Mouse (Mus musculus) small intestine, adult 2 months (tissue): ENCODE results near the gene Tbc1d2b. TPM values are rescaled to one million over a fixed set of nuclear protein-coding genes. Genes with fewer than 3 reads are reported as not detected.
A peak's percentile ranks its signal among the peaks of the same experiment; 100 is the strongest.

Experiments
- H3K27ac ChIP-seq: fragments of 200-500 bp; 2 replicates; pipeline ENCODE4 v1.5.1; 2012; ENCODE audit warnings: low read depth, low read length, control low read depth, inconsistent platforms; ENCODE audit not compliant: insufficient read depth
- H3K27me3 ChIP-seq: fragments of 200-500 bp; 2 replicates; pipeline ENCODE4 v1.6.1; 2012; ENCODE audit warnings: mild to moderate bottlenecking, moderate library complexity, low read length, inconsistent platforms; ENCODE audit not compliant: control insufficient read depth, insufficient read depth
- H3K36me3 ChIP-seq: fragments of 200-500 bp; 2 replicates; pipeline ENCODE4 v1.6.1; 2012; ENCODE audit warnings: mild to moderate bottlenecking, low read length, control low read depth, inconsistent platforms; ENCODE audit not compliant: control insufficient read depth, insufficient read depth
- H3K4me1 ChIP-seq: fragments of 200-500 bp; 2 replicates; pipeline ENCODE4 v1.6.1; 2012; ENCODE audit warnings: low read length, inconsistent platforms, mixed read lengths; ENCODE audit not compliant: control insufficient read depth, insufficient read depth, insufficient read length
- H3K4me3 ChIP-seq: fragments of 200-500 bp; 2 replicates; pipeline ENCODE4 v1.5.1; 2012; ENCODE audit warnings: low read depth, mild to moderate bottlenecking, control low read depth, inconsistent platforms, low read length, moderate library complexity
- CTCF ChIP-seq: fragments of 200-500 bp; IDR thresholded peaks from 2 replicates; pipeline ENCODE4 v1.5.1; 2012; ENCODE audit warnings: low read depth, mild to moderate bottlenecking, control low read depth, inconsistent platforms, low read length, moderate library complexity, mixed read lengths; ENCODE audit not compliant: insufficient replicate concordance, insufficient read length; ENCODE audit errors: extremely low read depth
- POLR2A ChIP-seq: fragments of 200-500 bp; IDR thresholded peaks from 2 replicates; pipeline ENCODE4 v1.6.1; 2012; ENCODE audit warnings: low read depth, mild to moderate bottlenecking, control low read depth, inconsistent platforms, low read length, moderate library complexity
- WGBS: fragments of 180-500 bp; shearing (Covaris S2); methylation state at CpG from one replicate; pipeline ENCODE4 v1.1.7; 2018; 5-methylcytosine and 5-hydroxymethylcytosine counted together
- polyA plus RNA-seq: library from polyadenylated mRNA; depleted of rRNA; stranded (reverse); fragments of >200 nt; gene quantifications from 2 replicates; pipeline ENCODE4 v1.2.3, GENCODE M21; 2012

The Tbc1d2b gene
- polyA plus RNA-seq, 1 experiment: 13.1 TPM

- H3K27ac ChIP-seq: no peak overlapping the region
- 83% methylated on average over 3 of the region's 3 CpGs for WGBS
- H3K27me3 ChIP-seq: no peaks in the 10 kb centered on the region
- TF ChIP-seq POLR2A (no peak), CTCF (no peak)
- peaks cover 72% of the 10 kb centered on the region for H3K36me3 ChIP-seq
- H3K4me1 ChIP-seq: no peaks in the 10 kb centered on the region
- no peak overlapping the region for H3K4me3 ChIP-seq
These were observed 48.3 kb downstream of the Tbc1d2b start for GRCm38 (mm10) chr9:90222275-90222674.

- TF ChIP-seq POLR2A (no peak), CTCF (no peak)
- no peak overlapping the region for H3K4me3 ChIP-seq
- peaks cover 70% of the 10 kb centered on the region for H3K36me3 ChIP-seq
- H3K27ac ChIP-seq: no peak overlapping the region
- no peaks in the 10 kb centered on the region for H3K4me1 ChIP-seq
- H3K27me3 ChIP-seq: no peaks in the 10 kb centered on the region
- WGBS: 84% methylated on average over 4 of the region's 4 CpGs
These were observed 53.1 kb downstream of the Tbc1d2b start for GRCm38 (mm10) chr9:90217501-90217900.

GRCm38 (mm10) chr9:90216259-90217001 is 54.2 kb downstream of the Tbc1d2b start:
- Histone ChIP-seq H3K4me3 (no peak overlapping the region), H3K4me1 (no peaks in the 10 kb centered on the region), H3K27me3 (no peaks in the 10 kb centered on the region), H3K27ac (no peak overlapping the region), H3K36me3 (peaks cover 66% of the 10 kb centered on the region)
- 69% methylated on average over 11 of the region's 11 CpGs for WGBS
- TF ChIP-seq CTCF (no peak), POLR2A (no peak)

- Histone ChIP-seq H3K4me1 (no peaks in the 10 kb centered on the region), H3K4me3 (no peak overlapping the region), H3K36me3 (peaks cover 61% of the 10 kb centered on the region), H3K27me3 (no peaks in the 10 kb centered on the region), H3K27ac (no peak overlapping the region)
- WGBS: 81% methylated on average over 3 of the region's 3 CpGs
- TF ChIP-seq CTCF: no peak
- no peak for TF ChIP-seq POLR2A
These were observed 57.5 kb downstream of the Tbc1d2b start for GRCm38 (mm10) chr9:90213127-90213526.

- Histone ChIP-seq H3K36me3 (peaks cover 59% of the 10 kb centered on the region), H3K27ac (no peak overlapping the region), H3K27me3 (no peaks in the 10 kb centered on the region), H3K4me3 (no peak overlapping the region), H3K4me1 (no peaks in the 10 kb centered on the region; the same call in 1 of the 2 replicates)
- 77% methylated on average over 6 of the region's 6 CpGs for WGBS
- TF ChIP-seq POLR2A: no peak
- TF ChIP-seq CTCF: no peak
These were observed 61.9 kb downstream of the Tbc1d2b start for GRCm38 (mm10) chr9:90208655-90209054.

- Histone ChIP-seq H3K27ac (no peak overlapping the region), H3K27me3 (no peaks in the 10 kb centered on the region), H3K4me3 (no peak overlapping the region), H3K36me3 (peaks cover 53% of the 10 kb centered on the region), H3K4me1 (no peaks in the 10 kb centered on the region; the same call in 1 of the 2 replicates)
- TF ChIP-seq POLR2A (no peak), CTCF (no peak)
- 71% methylated on average over 8 of the region's 8 CpGs for WGBS
These were observed 62.8 kb downstream of the Tbc1d2b start for GRCm38 (mm10) chr9:90207808-90208207.

- H3K36me3 ChIP-seq: peaks cover 56% of the 10 kb centered on the region
These were observed 64.1 kb downstream of the Tbc1d2b start for GRCm38 (mm10) chr9:90206500-90206899.

More at GRCm38 (mm10) chr9:90206500-90206899, 64.1 kb downstream of the Tbc1d2b start:
- no peak overlapping the region for H3K27ac ChIP-seq
- H3K4me1 ChIP-seq: no peaks in the 10 kb centered on the region; the same call in 1 of the 2 replicates
- H3K4me3 ChIP-seq: no peak overlapping the region
- 50% methylated on average over 2 of the region's 2 CpGs for WGBS
- TF ChIP-seq POLR2A: no peak
- peak; percentile 82; the same call in 1 of the 2 replicates for TF ChIP-seq CTCF
- H3K27me3 ChIP-seq: no peaks in the 10 kb centered on the region
